Mouse (Mus musculus) spleen, adult 2 months (tissue): ENCODE measurements around the gene Tyrp1.

Experiments used
- CTCF ChIP-seq: fragments of 200-500 bp; IDR thresholded peaks from 2 replicates; pipeline ENCODE4 v1.5.1; 2011; ENCODE audit warnings: mild to moderate bottlenecking, inconsistent platforms; ENCODE audit not compliant: insufficient read depth, insufficient read length, insufficient replicate concordance; ENCODE audit errors: extremely low read depth
- POLR2A ChIP-seq: fragments of 200-500 bp; IDR thresholded peaks from 2 replicates; pipeline ENCODE4 v1.6.1; 2011; ENCODE audit warnings: low read depth, low read length, inconsistent platforms

GRCm38 (mm10) chr4:80855495-80855894 lies 21.6 kb downstream of the Tyrp1 start:
- TF ChIP-seq CTCF (no peak), POLR2A (no peak)
